Comparison of ENCODE assay signal across 14 mouse cellular contexts in genomic region chr11:109278186-109278585, GRCm38 (mm10). TPM values are rescaled to one million over a fixed set of nuclear protein-coding genes. Genes with fewer than 3 reads are reported as not detected.
DNase-seq lines count a peak whose midpoint lies in the region; TF ChIP-seq lines count a peak whose summit lies in the region.
"Had no signal": no experiment of that assay in that cellular context is flagged by ENCODE, and none has a peak within 500 bp of the region (broad histone marks: within the 10 kb centered on the region; RNA-seq: fewer than 3 reads in every experiment).

No protein-coding gene starts in this region.

- TF ChIP-seq POLR2A in olfactory bulb, adult 2 months (IDR thresholded peaks at IDR 0.05; ENCODE audit: insufficient read depth, low read depth, low read length), result no peak

- H3K4me1 ChIP-seq in olfactory bulb, adult 2 months (ENCODE audit: control insufficient read depth, insufficient read depth, low read length), result peaks cover 10% of the 10 kb centered on the region
- H3K4me1 ChIP-seq: liver, embryonic 12.5 days had no signal

- intact Hi-C loops in heart, postnatal 10 days (cut with DNase I), result no loop called here

- no peak for TF ChIP-seq CTCF in layer of hippocampus, adult 2 months (conservative IDR thresholded peaks at IDR 0.05)
- TF ChIP-seq CTCF in olfactory bulb, adult 2 months (IDR thresholded peaks at IDR 0.05; ENCODE audit: insufficient read depth, low read depth, low read length), result no peak

- peak overlapping the region; percentile 73 for H3K27ac ChIP-seq in layer of hippocampus, adult 2 months
- H3K27ac ChIP-seq in olfactory bulb, adult 2 months (ENCODE audit: insufficient read depth, low read depth, low read length), result peak overlapping the region; percentile 35; the same call in 1 of the 2 replicates
- H3K27ac ChIP-seq: liver, embryonic 12.5 days had no signal

- 28% methylated on average over 7 of the region's 7 CpGs for WGBS in olfactory bulb, adult 2 months

- no peak overlapping the region for H3K4me3 ChIP-seq in layer of hippocampus, adult 2 months
- H3K4me3 ChIP-seq in olfactory bulb, adult 2 months (ENCODE audit: insufficient read depth, low read depth, low read length), result no peak overlapping the region
- H3K4me3 ChIP-seq: liver, embryonic 12.5 days had no signal

- DNase-seq in heart, postnatal 10 days, result peak; percentile 13 to 15
- DNase-seq in heart, adult 11 months, result no peak
- DNase-seq in right cerebral cortex, adult 18-20 months, result peak; percentile 23
- DNase-seq in right cerebral cortex, adult 2 months (ENCODE audit: low spot score in 2 of 2), result no peak
- peak; percentile 47 to 54 for DNase-seq in layer of hippocampus, adult 2 months (ENCODE audit: low spot score in 2 of 2)
- DNase-seq in kidney, adult 11 months, result no peak
- DNase-seq in thymus, postnatal 14 days, result no peak
- DNase-seq: adrenal gland, postnatal 36 days; cerebellum, adult 11-12 months; kidney, postnatal 36 days; lung, postnatal 10 days; spleen, adult 18-20 months had no signal

RNA-seq across cellular contexts. Expression of gene Rgs9, which starts 19.7 kb away (rescaled TPM):
- under 1 TPM; 0.62 to 0.69 TPM for total RNA-seq in heart, postnatal 10 days (2021)
- total RNA-seq in layer of hippocampus, adult 2 months (2021), result 10 to 100 TPM; 15.1 to 16.2 TPM
- polyA plus RNA-seq in olfactory bulb, adult 2 months (2012; ENCODE audit: insufficient read depth, insufficient read length, low replicate concordance, missing spikeins), result not detected in 2 replicates

Comparison
In these comparisons a context has a peak if more than half of its experiments do, and no peak if none do; other contexts are left out.
1. DNase-seq: peak in heart, postnatal 10 days (2 of 2), right cerebral cortex, adult 18-20 months (single experiment) and layer of hippocampus, adult 2 months (2 of 2); none in heart, adult 11 months (single experiment), right cerebral cortex, adult 2 months (0 of 2), kidney, adult 11 months (single experiment) and thymus, postnatal 14 days (single experiment).
2. RNA of gene Rgs9, which starts 19.7 kb away (total RNA-seq): 15.1 to 16.2 TPM in layer of hippocampus, adult 2 months; 0.62 to 0.69 TPM in heart, postnatal 10 days; every median in the first group is over 4 times any median in the second.